Mouse (Mus musculus): ENCODE results near the gene AI464131. TPM values are rescaled to one million over a fixed set of nuclear protein-coding genes. Genes with fewer than 3 reads are reported as not detected.
"Not testable (repeated sequence)": the region's sequence is repeated elsewhere in the genome, so short reads cannot be mapped to it uniquely, and the experiment has no call there.

Gene AI464131
- polyA plus RNA-seq, 1 experiment from 2014 or later: 8.1 TPM

- peak; percentile 99 for ATAC-seq
- Histone ChIP-seq H3K27ac (peak within 1 kb of the TSS; percentile 81), H3K9ac (peak within 1 kb of the TSS; percentile 70), H3K4me3 (replicated peaks) (peak within 1 kb of the TSS; percentile 78), H3K9me3 (no peaks in the 10 kb centered on the region), H3K36me3 (no peaks in the 10 kb centered on the region), H3K4me2 (replicated peaks) (peak within 1 kb of the TSS; percentile 75), H3K4me1 (replicated peaks) (peaks cover 9% of the 10 kb centered on the region; the same call in 1 of the 2 replicates), H3K27me3 (replicated peaks) (no peaks in the 10 kb centered on the region)
- under 1% methylated on average over 70 of the region's 70 CpGs for WGBS
Measured at GRCm38 (mm10) chr4:41464345-41465286, 38.3 kb downstream of the AI464131 start, which contains the start of the genes Kif24 and Nudt2. TSS of gene Kif24 (minus strand) at chr4:41464887. TSS of gene Nudt2 (plus strand) at chr4:41465151.

DNA sequence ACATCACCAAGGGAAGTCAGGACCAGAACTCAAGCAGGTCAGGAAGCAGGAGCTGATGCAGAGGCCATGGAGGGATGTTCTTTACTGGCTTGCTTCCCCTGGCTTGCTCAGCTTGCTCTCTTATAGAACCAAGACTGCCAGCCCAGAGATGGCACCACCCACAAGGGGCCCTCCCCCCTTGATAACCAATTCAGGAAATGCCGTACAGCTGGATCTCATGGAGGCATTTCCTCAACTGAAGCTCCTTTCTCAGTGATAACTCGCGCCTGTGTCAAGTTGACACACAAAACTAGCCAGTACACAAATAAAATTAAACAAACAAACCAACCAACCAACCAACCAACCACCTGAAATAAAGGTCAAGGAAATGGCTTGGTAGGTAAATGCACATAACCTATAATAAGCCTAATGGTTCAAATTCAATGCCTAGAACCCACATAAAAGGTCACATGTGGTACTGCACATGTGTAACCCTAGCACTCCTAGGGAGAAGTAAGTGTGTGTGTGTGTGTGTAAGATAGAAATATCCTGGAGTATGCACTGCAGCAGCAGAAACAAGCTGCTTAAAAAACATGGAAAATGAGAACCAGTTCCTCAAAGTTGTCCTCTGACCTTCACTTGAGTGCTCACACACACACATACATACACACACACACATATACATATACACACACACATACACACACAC, 39.7 kb downstream of the AI464131 start:
- H3K9ac ChIP-seq; H3K27me3 ChIP-seq (replicated peaks); H3K27ac ChIP-seq; ATAC-seq; H3K4me1 ChIP-seq (replicated peaks); H3K36me3 ChIP-seq; H3K9me3 ChIP-seq: not testable (repeated sequence)
- WGBS: 62% methylated on average over 3 of the region's 3 CpGs
- Histone ChIP-seq H3K4me3 (replicated peaks) (0 out of 2 replicates have a peak overlapping the region, but pooled peaks have one; percentile 78), H3K4me2 (replicated peaks) (peak overlapping the region; percentile 75)

GRCm38 (mm10) chr4:41460690-41461089, 42.2 kb downstream of the AI464131 start:
- H3K36me3 ChIP-seq: no peaks in the 10 kb centered on the region
- no peak overlapping the region for H3K4me2 ChIP-seq (replicated peaks)
- no peak overlapping the region for H3K4me3 ChIP-seq (replicated peaks)
- no peaks in the 10 kb centered on the region for H3K9me3 ChIP-seq
- H3K4me1 ChIP-seq (replicated peaks): peaks cover 9% of the 10 kb centered on the region; the same call in 1 of the 2 replicates
- WGBS: 92% methylated on average over 1 of the region's 1 CpGs
- H3K27me3 ChIP-seq (replicated peaks): no peaks in the 10 kb centered on the region
- no peak for ATAC-seq
- H3K9ac ChIP-seq: no peak overlapping the region
- no peak overlapping the region for H3K27ac ChIP-seq

GRCm38 (mm10) chr4:41447595-41447994, 55.3 kb downstream of the AI464131 start:
- H3K4me1 ChIP-seq (replicated peaks): no peaks in the 10 kb centered on the region
- no peak overlapping the region for H3K9ac ChIP-seq
- no peak for ATAC-seq
- H3K27ac ChIP-seq: no peak overlapping the region
- H3K4me2 ChIP-seq (replicated peaks): no peak overlapping the region
- H3K4me3 ChIP-seq (replicated peaks): no peak overlapping the region
- H3K27me3 ChIP-seq (replicated peaks): no peaks in the 10 kb centered on the region
- no peaks in the 10 kb centered on the region for H3K9me3 ChIP-seq
- WGBS: 96% methylated on average over 3 of the region's 3 CpGs
- H3K36me3 ChIP-seq: no peaks in the 10 kb centered on the region

Other genes with a start within 250 kb of the AI464131 start
- gene Ubap2, start 227.9 kb downstream of the AI464131 start, polyA plus RNA-seq (2015; fragmentation: Nextera tagmentation; extraction: Ambion mirVana): 50.1 and 52.2 TPM in 2 replicates
- 51.6 and 55.0 TPM in 2 replicates for gene Dcaf12, start 188.2 kb downstream of the AI464131 start, polyA plus RNA-seq (2015; fragmentation: Nextera tagmentation; extraction: Ambion mirVana)
- gene Ubap1, start 154.1 kb downstream of the AI464131 start, polyA plus RNA-seq (2015; fragmentation: Nextera tagmentation; extraction: Ambion mirVana): 50.0 and 56.5 TPM in 2 replicates
- gene Kif24, start 38.2 kb downstream of the AI464131 start, polyA plus RNA-seq (2015; fragmentation: Nextera tagmentation; extraction: Ambion mirVana): 5.2 and 6.8 TPM in 2 replicates
- 61.4 and 62.3 TPM in 2 replicates for gene Nudt2, start 37.9 kb downstream of the AI464131 start, polyA plus RNA-seq (2015; fragmentation: Nextera tagmentation; extraction: Ambion mirVana)
- 0.28 and 0.55 TPM in 2 replicates for gene 1110017D15Rik, start 14.3 kb upstream of the AI464131 start, polyA plus RNA-seq (2015; fragmentation: Nextera tagmentation; extraction: Ambion mirVana)
- 2.3 TPM in 2 replicates for gene Fam219a, start 66.5 kb upstream of the AI464131 start, polyA plus RNA-seq (2015; fragmentation: Nextera tagmentation; extraction: Ambion mirVana)
- gene Dnaic1, start 66.7 kb upstream of the AI464131 start, polyA plus RNA-seq (2015; fragmentation: Nextera tagmentation; extraction: Ambion mirVana): 5.6 and 5.8 TPM in 2 replicates
- gene Enho, start 137.2 kb upstream of the AI464131 start, polyA plus RNA-seq (2015; fragmentation: Nextera tagmentation; extraction: Ambion mirVana): 10.8 and 11.2 TPM in 2 replicates
- gene Cntfr, start 194.0 kb upstream of the AI464131 start, polyA plus RNA-seq (2015; fragmentation: Nextera tagmentation; extraction: Ambion mirVana): 5.1 and 6.4 TPM in 2 replicates
- 127 and 129 TPM in 2 replicates for gene Il11ra1, start 196.9 kb upstream of the AI464131 start, polyA plus RNA-seq (2015; fragmentation: Nextera tagmentation; extraction: Ambion mirVana)
- 58.8 and 65.0 TPM in 2 replicates for gene Rpp25l, start 210.5 kb upstream of the AI464131 start, polyA plus RNA-seq (2015; fragmentation: Nextera tagmentation; extraction: Ambion mirVana)
- gene Dctn3, start 220.1 kb upstream of the AI464131 start, polyA plus RNA-seq (2015; fragmentation: Nextera tagmentation; extraction: Ambion mirVana): 122 and 131 TPM in 2 replicates
- not detected in 2 replicates for gene Arid3c, start 228.1 kb upstream of the AI464131 start, polyA plus RNA-seq (2015; fragmentation: Nextera tagmentation; extraction: Ambion mirVana)